Mouse (Mus musculus) megakaryocyte, embryonic 14.5 days (primary cell): ENCODE results near the gene Mindy4. TPM values are rescaled to one million over a fixed set of nuclear protein-coding genes. Genes with fewer than 3 reads are reported as not detected.

Experiments
- H3K27me3 ChIP-seq: replicated peaks from 2 replicates; pipeline ENCODE3; 2012; ENCODE audit warnings: inconsistent platforms
- H3K36me3 ChIP-seq: replicated peaks from 2 replicates; pipeline ENCODE3; 2012; ENCODE audit warnings: low read length, inconsistent platforms, mixed read lengths
- H3K4me1 ChIP-seq: 2 replicates; pipeline ENCODE4 v1.6.1; 2012; ENCODE audit warnings: inconsistent platforms
- H3K4me3 ChIP-seq: replicated peaks from 2 replicates; pipeline ENCODE3; 2012; ENCODE audit warnings: moderate library complexity, mild to moderate bottlenecking, inconsistent platforms
- H3K9me3 ChIP-seq: 2 replicates; pipeline ENCODE4 v1.6.1; 2012; ENCODE audit warnings: inconsistent platforms
- FLI1 ChIP-seq: IDR thresholded peaks from 2 replicates; pipeline ENCODE4 v1.6.1; 2012; ENCODE audit warnings: low read length, inconsistent platforms, mixed read lengths
- GATA1 ChIP-seq: IDR thresholded peaks from 3 replicates; pipeline ENCODE4 v1.6.1; 2012; ENCODE audit warnings: mixed read lengths, low read length, inconsistent platforms, borderline replicate concordance
- polyA plus RNA-seq: library from polyadenylated mRNA; stranded (reverse); fragments of >175 nt; gene quantifications from 2 replicates; pipeline ENCODE4 v1.2.3, GENCODE M21; 2012; ENCODE audit warnings: low replicate concordance; ENCODE audit not compliant: insufficient read depth

Gene Mindy4
- polyA plus RNA-seq, 1 experiment = 0.10 TPM

- Histone ChIP-seq H3K36me3 (no peaks in the 10 kb centered on the region), H3K9me3 (peaks cover 18% of the 10 kb centered on the region), H3K4me1 (peaks cover 11% of the 10 kb centered on the region), H3K4me3 (no peak overlapping the region), H3K27me3 (peaks cover 1% of the 10 kb centered on the region)
- TF ChIP-seq GATA1 = no peak
- no peak for TF ChIP-seq FLI1
These were observed 4.1 kb upstream of the Mindy4 start for GRCm38 (mm10) chr6:55199047-55199446.

GRCm38 (mm10) chr6:55203931-55204330 lies 748 bp downstream of the Mindy4 start:
- no peak for TF ChIP-seq FLI1
- no peak for TF ChIP-seq GATA1
- no peaks in the 10 kb centered on the region for H3K36me3 ChIP-seq
- H3K27me3 ChIP-seq = peaks cover 18% of the 10 kb centered on the region
- no peak overlapping the region for H3K4me3 ChIP-seq
- peaks cover 11% of the 10 kb centered on the region for H3K4me1 ChIP-seq
- no peaks in the 10 kb centered on the region for H3K9me3 ChIP-seq

GRCm38 (mm10) chr6:55207786-55208185 lies 4.6 kb downstream of the Mindy4 start:
- Histone ChIP-seq H3K27me3 (peaks cover 23% of the 10 kb centered on the region), H3K36me3 (no peaks in the 10 kb centered on the region), H3K4me3 (no peak overlapping the region), H3K4me1 (peaks cover 10% of the 10 kb centered on the region), H3K9me3 (peaks cover 4% of the 10 kb centered on the region)
- no peak for TF ChIP-seq GATA1
- TF ChIP-seq FLI1 = no peak

GRCm38 (mm10) chr6:55210423-55211365 lies 7.5 kb downstream of the Mindy4 start:
- peaks cover 4% of the 10 kb centered on the region for H3K9me3 ChIP-seq
- no peaks in the 10 kb centered on the region for H3K36me3 ChIP-seq
- no peak overlapping the region for H3K4me3 ChIP-seq

GRCm38 (mm10) chr6:55214541-55214940 lies 11.4 kb downstream of the Mindy4 start:
- H3K27me3 ChIP-seq = peaks cover 14% of the 10 kb centered on the region
- no peaks in the 10 kb centered on the region for H3K36me3 ChIP-seq
- no peak overlapping the region for H3K4me3 ChIP-seq
- TF ChIP-seq GATA1 (no peak), FLI1 (no peak)
- H3K4me1 ChIP-seq = no peaks in the 10 kb centered on the region
- H3K9me3 ChIP-seq = peaks cover 4% of the 10 kb centered on the region

More at GRCm38 (mm10) chr6:55210423-55211365, 7.5 kb downstream of the Mindy4 start:
- Histone ChIP-seq H3K27me3 (peaks cover 25% of the 10 kb centered on the region), H3K4me1 (no peaks in the 10 kb centered on the region)
- TF ChIP-seq GATA1 = no peak
- no peak for TF ChIP-seq FLI1

GRCm38 (mm10) chr6:55218232-55218631 lies 15.0 kb downstream of the Mindy4 start:
- H3K4me1 ChIP-seq = peaks cover 17% of the 10 kb centered on the region
- no peaks in the 10 kb centered on the region for H3K36me3 ChIP-seq
- H3K27me3 ChIP-seq = peaks cover 8% of the 10 kb centered on the region
- H3K4me3 ChIP-seq = no peak overlapping the region
- no peaks in the 10 kb centered on the region for H3K9me3 ChIP-seq
- no peak for TF ChIP-seq GATA1
- no peak for TF ChIP-seq FLI1

- peaks cover 2% of the 10 kb centered on the region for H3K27me3 ChIP-seq
- peaks cover 17% of the 10 kb centered on the region for H3K4me1 ChIP-seq
- no peaks in the 10 kb centered on the region for H3K9me3 ChIP-seq
- TF ChIP-seq FLI1 = no peak
- TF ChIP-seq GATA1 = no peak
- H3K36me3 ChIP-seq = no peaks in the 10 kb centered on the region
- H3K4me3 ChIP-seq = no peak overlapping the region
These were observed 20.8 kb downstream of the Mindy4 start for GRCm38 (mm10) chr6:55223986-55224385.

GRCm38 (mm10) chr6:55230048-55230447 lies 26.9 kb downstream of the Mindy4 start:
- H3K4me1 ChIP-seq = peaks cover 43% of the 10 kb centered on the region
- no peaks in the 10 kb centered on the region for H3K9me3 ChIP-seq
- H3K4me3 ChIP-seq = no peak overlapping the region
- H3K27me3 ChIP-seq = no peaks in the 10 kb centered on the region
- no peaks in the 10 kb centered on the region for H3K36me3 ChIP-seq
- TF ChIP-seq GATA1 (no peak), FLI1 (no peak)

GRCm38 (mm10) chr6:55232101-55232500 lies 28.9 kb downstream of the Mindy4 start:
- no peaks in the 10 kb centered on the region for H3K9me3 ChIP-seq
- no peak overlapping the region for H3K4me3 ChIP-seq
- H3K4me1 ChIP-seq = peaks cover 59% of the 10 kb centered on the region
- H3K27me3 ChIP-seq = no peaks in the 10 kb centered on the region
- no peaks in the 10 kb centered on the region for H3K36me3 ChIP-seq
- TF ChIP-seq FLI1 (no peak), GATA1 (no peak)

- no peak overlapping the region for H3K4me3 ChIP-seq
- H3K4me1 ChIP-seq = peaks cover 65% of the 10 kb centered on the region
- no peaks in the 10 kb centered on the region for H3K36me3 ChIP-seq
- no peaks in the 10 kb centered on the region for H3K9me3 ChIP-seq
- H3K27me3 ChIP-seq = no peaks in the 10 kb centered on the region
- no peak for TF ChIP-seq GATA1
- TF ChIP-seq FLI1 = no peak
These were observed 29.5 kb downstream of the Mindy4 start for GRCm38 (mm10) chr6:55232524-55233264.
